Comparison of ENCODE assay signal across 27 mouse cellular contexts in the genomic region with DNA sequence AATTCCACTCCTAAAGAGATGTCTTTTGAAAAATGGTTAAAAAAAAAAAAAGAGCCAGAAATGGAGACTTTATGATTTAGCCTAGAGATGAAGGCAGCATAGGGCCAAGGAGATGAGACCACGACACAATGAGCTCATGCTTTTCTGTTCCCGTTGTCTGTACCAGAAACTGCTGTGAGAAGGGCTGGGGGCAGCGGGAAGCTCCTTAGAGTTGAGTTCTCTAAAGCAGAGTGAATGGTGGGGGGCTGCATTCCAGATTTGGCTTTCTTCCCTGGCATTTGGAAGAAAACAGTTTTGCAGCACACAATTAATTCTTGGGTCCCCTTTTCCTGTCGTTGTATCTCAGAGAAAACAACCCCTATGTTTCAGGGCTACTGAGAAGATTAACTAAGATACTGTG. TPM values are rescaled to one million over a fixed set of nuclear protein-coding genes. Genes with fewer than 3 reads are reported as not detected.
DNase-seq lines count a peak whose midpoint lies in the region; ATAC-seq and TF ChIP-seq lines count a peak whose summit lies in the region.
"Had no signal": no experiment of that assay in that cellular context is flagged by ENCODE, and none has a peak within 500 bp of the region (broad histone marks: within the 10 kb centered on the region; RNA-seq: fewer than 3 reads in every experiment).

No protein-coding gene starts in this region.

- TF ChIP-seq CTCF in CH12.LX (conservative IDR thresholded peaks at IDR 0.05 in 1 of 2, IDR thresholded peaks at IDR 0.05 in 1 of 2; ENCODE audit: low read depth in 2 of 2, low read length in 2 of 2) = no peak
- TF ChIP-seq CTCF in bone marrow macrophage, adult 2 months (IDR thresholded peaks at IDR 0.05; ENCODE audit: low read depth, low read length) = no peak

- peaks cover 47% of the 10 kb centered on the region for H3K4me1 ChIP-seq in lung, embryonic 15.5 days
- H3K4me1 ChIP-seq in CH12.LX (ENCODE audit: control insufficient read depth in 1 of 2, insufficient read depth in 2 of 2) = peaks cover 3 to 34% of the 10 kb centered on the region in 2 experiments; a peak in 3 of 4 replicates
- H3K4me1 ChIP-seq in bone marrow macrophage, adult 2 months (ENCODE audit: control insufficient read depth, insufficient read depth, low read length) = peaks cover 15% of the 10 kb centered on the region
- H3K4me1 ChIP-seq in heart, embryonic 10.5 days = peaks cover 6% of the 10 kb centered on the region; the same call in 1 of the 2 replicates

- 36% methylated on average over 4 of the region's 4 CpGs for WGBS in lung, embryonic 15.5 days
- 33% methylated on average over 4 of the region's 4 CpGs for WGBS in heart, embryonic 10.5 days

- peak overlapping the region; percentile 83 for H3K27ac ChIP-seq in lung, embryonic 15.5 days
- no peak overlapping the region for H3K27ac ChIP-seq in CH12.LX (ENCODE audit: insufficient read depth, low read depth)
- H3K27ac ChIP-seq in bone marrow macrophage, adult 2 months (ENCODE audit: insufficient read depth, low read depth, low read length) = peak overlapping the region; percentile 54
- no peak overlapping the region for H3K27ac ChIP-seq in heart, embryonic 10.5 days
- H3K27ac ChIP-seq: embryonic facial prominence, embryonic 12.5 days; embryonic facial prominence, embryonic 15.5 days; heart, adult 2 months; hindbrain, embryonic 12.5 days had no signal

- TF ChIP-seq POLR2A in CH12.LX (IDR thresholded peaks at IDR 0.05; ENCODE audit: low read depth, low read length) = no peak
- TF ChIP-seq POLR2A in bone marrow macrophage, adult 2 months (IDR thresholded peaks at IDR 0.05; ENCODE audit: borderline replicate concordance, low read depth, low read length) = no peak

- H3K4me2 ChIP-seq in lung, embryonic 15.5 days = no peak overlapping the region
- no peak overlapping the region for H3K4me2 ChIP-seq in CH12.LX (ENCODE audit: insufficient read depth, low read depth, poor library complexity, severe bottlenecking)
- H3K4me2 ChIP-seq: heart, embryonic 11.5 days had no signal

- no peaks in the 10 kb centered on the region for H3K9me3 ChIP-seq in lung, embryonic 15.5 days
- no peaks in the 10 kb centered on the region for H3K9me3 ChIP-seq in CH12.LX (replicated peaks; ENCODE audit: low read length)
- H3K9me3 ChIP-seq in heart, embryonic 10.5 days = no peaks in the 10 kb centered on the region
- H3K9me3 ChIP-seq: embryonic facial prominence, embryonic 12.5 days; embryonic facial prominence, embryonic 15.5 days; hindbrain, embryonic 12.5 days; hindbrain, embryonic 15.5 days had no signal

- no peak overlapping the region for H3K4me3 ChIP-seq in lung, embryonic 15.5 days
- H3K4me3 ChIP-seq in CH12.LX (replicated peaks in 1 of 3; ENCODE audit: low read depth in 2 of 3, low read length in 2 of 3, poor library complexity in 1 of 3) = no peak overlapping the region
- no peak overlapping the region for H3K4me3 ChIP-seq in bone marrow macrophage, adult 2 months (ENCODE audit: insufficient read depth, low read length)
- H3K4me3 ChIP-seq in heart, embryonic 10.5 days = no peak overlapping the region
- H3K4me3 ChIP-seq: embryonic facial prominence, embryonic 12.5 days; embryonic facial prominence, embryonic 15.5 days; heart, adult 2 months; hindbrain, embryonic 12.5 days; hindbrain, embryonic 15.5 days had no signal

- H3K9ac ChIP-seq in lung, embryonic 15.5 days = no peak overlapping the region
- no peak overlapping the region for H3K9ac ChIP-seq in CH12.LX (ENCODE audit: insufficient read depth, low read depth)
- H3K9ac ChIP-seq: embryonic facial prominence, embryonic 12.5 days; embryonic facial prominence, embryonic 15.5 days; hindbrain, embryonic 12.5 days; hindbrain, embryonic 15.5 days had no signal

- dilution Hi-C loops in CH12.LX (cut with MboI; ENCODE audit: extremely low pct_ligation_motif_present, extremely low pct_unique_long_range_greater_than_20kb, low sequenced_read_pairs) = no loop called here

- ATAC-seq in lung, embryonic 15.5 days (ENCODE audit: borderline replicate concordance, extremely low read depth, low FRiP score, low TSS enrichment) = 0 out of 2 replicates have a peak, but pooled peaks have one; percentile 53
- ATAC-seq: activated CD4-positive, CD25-positive, alpha-beta regulatory T cell, adult 4 months; CD4-positive, CD25-positive, alpha-beta regulatory T cell, adult 4 months; forebrain, embryonic 14.5 days had no signal

- no peak for TF ChIP-seq RAD21 in CH12.LX (IDR thresholded peaks at IDR 0.05; ENCODE audit: low read depth, low read length)

- DNase-seq in lung, postnatal 25 days (ENCODE audit: low spot score) = no peak
- DNase-seq in CH12.LX (ENCODE audit: extremely low read depth) = peak; percentile 12
- DNase-seq in retina, postnatal 1 day = no peak
- no peak for DNase-seq in heart, embryonic 10.5 days (ENCODE audit: low spot score)
- DNase-seq: adrenal gland, adult 8-10 months; adrenal gland, postnatal 25 days; cerebellum, adult 11 months; gastrocnemius, postnatal 10 days; gastrocnemius, postnatal 36 days; heart, adult 2 months had no signal

- no peaks in the 10 kb centered on the region for H3K27me3 ChIP-seq in lung, embryonic 15.5 days
- no peaks in the 10 kb centered on the region for H3K27me3 ChIP-seq in CH12.LX (replicated peaks)
- no peaks in the 10 kb centered on the region; the same call in 1 of the 2 replicates for H3K27me3 ChIP-seq in heart, embryonic 10.5 days (ENCODE audit: insufficient read depth, poor library complexity, severe bottlenecking)
- H3K27me3 ChIP-seq: embryonic facial prominence, embryonic 12.5 days; embryonic facial prominence, embryonic 15.5 days; hindbrain, embryonic 12.5 days; hindbrain, embryonic 15.5 days had no signal

- H3K36me3 ChIP-seq in lung, embryonic 15.5 days = no peaks in the 10 kb centered on the region
- H3K36me3 ChIP-seq in CH12.LX (replicated peaks in 1 of 2; ENCODE audit: control insufficient read depth in 1 of 2, insufficient read depth in 1 of 2, low read length in 1 of 2) = no peaks in the 10 kb centered on the region
- no peaks in the 10 kb centered on the region for H3K36me3 ChIP-seq in heart, embryonic 10.5 days
- H3K36me3 ChIP-seq: embryonic facial prominence, embryonic 12.5 days; embryonic facial prominence, embryonic 15.5 days; hindbrain, embryonic 12.5 days; hindbrain, embryonic 15.5 days had no signal

- no peak for TF ChIP-seq EP300 in CH12.LX (IDR thresholded peaks at IDR 0.05; ENCODE audit: low read length)

- in situ Hi-C loops in CH12.LX (cut with MboI; ENCODE audit: low pct_ligation_motif_present, low pct_unique_long_range_greater_than_20kb, low sequenced_read_pairs) = no loop called here

- no peaks in the 10 kb centered on the region for H3K79me2 ChIP-seq in CH12.LX (replicated peaks; ENCODE audit: control insufficient read depth, extremely low read depth, insufficient read depth, poor library complexity, severe bottlenecking)

TF ChIP-seq in CH12.LX, 34 proteins besides CTCF, POLR2A, EP300 and RAD21:
- no peak for TF ChIP-seq USF2 (conservative IDR thresholded peaks at IDR 0.05; ENCODE audit: low read depth, low read length)
- no peak for TF ChIP-seq JUN (IDR thresholded peaks at IDR 0.05; ENCODE audit: insufficient read depth, low read depth, low read length)
- TF ChIP-seq ETS1 (conservative IDR thresholded peaks at IDR 0.05; ENCODE audit: low read depth, low read length) = no peak
- TF ChIP-seq RCOR1 (conservative IDR thresholded peaks at IDR 0.05; ENCODE audit: low read depth, low read length) = no peak
- no peak for TF ChIP-seq USF1 (IDR thresholded peaks at IDR 0.05; ENCODE audit: low read depth, low read length)
- no peak for TF ChIP-seq MXI1 (IDR thresholded peaks at IDR 0.05; ENCODE audit: low read depth, low read length)
- TF ChIP-seq NRF1 (IDR thresholded peaks at IDR 0.05; ENCODE audit: low read depth, low read length) = no peak
- TF ChIP-seq ELF1 (IDR thresholded peaks at IDR 0.05; ENCODE audit: low read depth, low read length) = no peak
- no peak for TF ChIP-seq NELFE (IDR thresholded peaks at IDR 0.05; ENCODE audit: low read depth, low read length)
- no peak for TF ChIP-seq KAT2A (IDR thresholded peaks at IDR 0.05; ENCODE audit: insufficient replicate concordance, low read length)
- no peak for TF ChIP-seq MYC (IDR thresholded peaks at IDR 0.05; ENCODE audit: low read depth, low read length)
- TF ChIP-seq UBTF (IDR thresholded peaks at IDR 0.05; ENCODE audit: low read depth, low read length) = no peak
- no peak for TF ChIP-seq TCF12 (IDR thresholded peaks at IDR 0.05; ENCODE audit: low read depth, low read length)
- no peak for TF ChIP-seq CHD2 (IDR thresholded peaks at IDR 0.05; ENCODE audit: low read length)
- no peak for TF ChIP-seq PAX5 (IDR thresholded peaks at IDR 0.05; ENCODE audit: low read length)
- no peak for TF ChIP-seq HCFC1 (IDR thresholded peaks at IDR 0.05; ENCODE audit: low read depth, low read length)
- no peak for TF ChIP-seq MAZ (IDR thresholded peaks at IDR 0.05; ENCODE audit: low read depth, low read length)
- no peak for TF ChIP-seq IRF4 (IDR thresholded peaks at IDR 0.05; ENCODE audit: low read depth, low read length)
- no peak for TF ChIP-seq ZNF384 (IDR thresholded peaks at IDR 0.05; ENCODE audit: low read depth, low read length)

RNA-seq across cellular contexts. Expression of gene Chn2, which starts 30.1 kb away (rescaled TPM):
- 13.0 and 13.6 TPM in 2 replicates for polyA plus RNA-seq in lung, embryonic 15.5 days (2015; fragmentation: Nextera tagmentation; extraction: Ambion mirVana)
- not detected in 2 replicates for total RNA-seq in CH12.LX (2012; rRNA removed)
- not detected in 2 replicates for total RNA-seq in CH12.LX (2014; rRNA removed)
- polyA plus RNA-seq in CH12.LX (2012; ENCODE audit: insufficient read length, low read depth) = not detected in 2 replicates
- 8.0 and 9.5 TPM in 2 replicates for polyA plus RNA-seq in bone marrow macrophage, adult 2 months (2012; ENCODE audit: insufficient read depth, insufficient read length, missing spikeins)
- 4.1 and 7.1 TPM in 2 replicates for polyA plus RNA-seq in heart, embryonic 10.5 days (2016; fragmentation: Nextera tagmentation; extraction: Ambion mirVana)

RNA-seq across cellular contexts. Expression of gene Cpvl, which starts 30.8 kb away (rescaled TPM):
- polyA plus RNA-seq in lung, embryonic 15.5 days (2015; fragmentation: Nextera tagmentation; extraction: Ambion mirVana) = 0.14 and 0.19 TPM in 2 replicates
- total RNA-seq in CH12.LX (2012; rRNA removed) (not detected in 2 replicates), CH12.LX (2014; rRNA removed) (not detected in 2 replicates)
- 0.22 TPM in 1 of 2 replicates, not detected in the other for polyA plus RNA-seq in CH12.LX (2012; ENCODE audit: insufficient read length, low read depth)
- polyA plus RNA-seq in bone marrow macrophage, adult 2 months (2012; ENCODE audit: insufficient read depth, insufficient read length, missing spikeins) = not detected in 2 replicates
- polyA plus RNA-seq in heart, embryonic 10.5 days (2016; fragmentation: Nextera tagmentation; extraction: Ambion mirVana) = not detected in 2 replicates
- total RNA-seq: adrenal gland, adult 8-10 months; adrenal gland, postnatal 25 days; gastrocnemius, adult 18-20 months; gastrocnemius, postnatal 10 days; gastrocnemius, postnatal 36 days; granulocyte monocyte progenitor cell, adult 5-6 weeks; heart, adult 2 months; heart, postnatal 25 days; hematopoietic stem cell, adult 5-6 weeks had no signal
- polyA plus RNA-seq: activated CD4-positive, CD25-positive, alpha-beta regulatory T cell, adult 4 months; C2C12; CD4-positive, CD25-positive, alpha-beta regulatory T cell, adult 4 months; embryonic facial prominence, embryonic 12.5 days; embryonic facial prominence, embryonic 15.5 days; forebrain, embryonic 14.5 days; heart, adult 2 months; heart, embryonic 11.5 days; heart, embryonic 14.5 days; heart, postnatal 0 days; hindbrain, embryonic 12.5 days; hindbrain, embryonic 15.5 days had no signal

Comparison
In these comparisons a context has a peak if more than half of its experiments do, and no peak if none do; other contexts are left out.
1. H3K27ac ChIP-seq: peak in lung, embryonic 15.5 days (single experiment) and bone marrow macrophage, adult 2 months (single experiment); none in CH12.LX (single experiment) and heart, embryonic 10.5 days (single experiment).